Mouse (Mus musculus): ENCODE results near the gene Ell2. TPM values are rescaled to one million over a fixed set of nuclear protein-coding genes. Genes with fewer than 3 reads are reported as not detected.

Ell2 gene
- polyA plus RNA-seq, 1 experiment = 41.5 TPM

- Histone ChIP-seq H3K4me1 (ENCODE audit: control insufficient read depth, insufficient read depth, low read length) (no peaks in the 10 kb centered on the region), H3K9me3 (replicated peaks; ENCODE audit: control insufficient read depth, insufficient read depth, low read length, poor library complexity, severe bottlenecking) (peaks cover 3% of the 10 kb centered on the region), H3K27ac (ENCODE audit: insufficient read depth, low read length) (no peak overlapping the region), H3K27me3 (ENCODE audit: control insufficient read depth, insufficient read depth, low read length, poor library complexity, severe bottlenecking) (no peaks in the 10 kb centered on the region), H3K4me3 (ENCODE audit: low read depth, low read length) (no peak overlapping the region), H3K36me3 (ENCODE audit: control insufficient read depth, insufficient read depth, low read length, poor library complexity, severe bottlenecking) (peaks cover 5% of the 10 kb centered on the region; the same call in 1 of the 2 replicates), H3K9ac (ENCODE audit: low read depth, poor library complexity, severe bottlenecking) (no peak overlapping the region)
- no peak for TF ChIP-seq CTCF (IDR thresholded peaks at IDR 0.05; ENCODE audit: low read depth, low read length)
- TF ChIP-seq POLR2A (IDR thresholded peaks at IDR 0.05; ENCODE audit: insufficient read depth, low read length) = no peak
Observed at GRCm38 (mm10) chr13:75729834-75730233, 23.3 kb downstream of the Ell2 start.

GRCm38 (mm10) chr13:75730717-75731116 is 24.2 kb downstream of the Ell2 start:
- Histone ChIP-seq H3K27ac (ENCODE audit: insufficient read depth, low read length) (no peak overlapping the region), H3K4me3 (ENCODE audit: low read depth, low read length) (no peak overlapping the region), H3K4me1 (ENCODE audit: control insufficient read depth, insufficient read depth, low read length) (no peaks in the 10 kb centered on the region), H3K36me3 (ENCODE audit: control insufficient read depth, insufficient read depth, low read length, poor library complexity, severe bottlenecking) (peaks cover 5% of the 10 kb centered on the region; the same call in 1 of the 2 replicates), H3K27me3 (ENCODE audit: control insufficient read depth, insufficient read depth, low read length, poor library complexity, severe bottlenecking) (no peaks in the 10 kb centered on the region), H3K9ac (ENCODE audit: low read depth, poor library complexity, severe bottlenecking) (no peak overlapping the region), H3K9me3 (replicated peaks; ENCODE audit: control insufficient read depth, insufficient read depth, low read length, poor library complexity, severe bottlenecking) (peaks cover 3% of the 10 kb centered on the region)
- TF ChIP-seq EP300 (IDR thresholded peaks at IDR 0.05; ENCODE audit: insufficient read depth, low read depth, low read length) (no peak), POLR2A (IDR thresholded peaks at IDR 0.05; ENCODE audit: insufficient read depth, low read length) (no peak), CTCF (IDR thresholded peaks at IDR 0.05; ENCODE audit: low read depth, low read length) (no peak)

- no peak overlapping the region for H3K4me3 ChIP-seq (ENCODE audit: low read depth, low read length)
- no peak overlapping the region for H3K9ac ChIP-seq (ENCODE audit: low read depth, poor library complexity, severe bottlenecking)
- H3K27me3 ChIP-seq (ENCODE audit: control insufficient read depth, insufficient read depth, low read length, poor library complexity, severe bottlenecking) = no peaks in the 10 kb centered on the region
- peaks cover 5% of the 10 kb centered on the region; the same call in 1 of the 2 replicates for H3K36me3 ChIP-seq (ENCODE audit: control insufficient read depth, insufficient read depth, low read length, poor library complexity, severe bottlenecking)
- H3K4me1 ChIP-seq (ENCODE audit: control insufficient read depth, insufficient read depth, low read length) = no peaks in the 10 kb centered on the region
- H3K9me3 ChIP-seq (replicated peaks; ENCODE audit: control insufficient read depth, insufficient read depth, low read length, poor library complexity, severe bottlenecking) = no peaks in the 10 kb centered on the region; the same call in 1 of the 2 replicates
- no peak overlapping the region for H3K27ac ChIP-seq (ENCODE audit: insufficient read depth, low read length)
- no peak for TF ChIP-seq CTCF (IDR thresholded peaks at IDR 0.05; ENCODE audit: low read depth, low read length)
- TF ChIP-seq POLR2A (IDR thresholded peaks at IDR 0.05; ENCODE audit: insufficient read depth, low read length) = no peak
- no peak for TF ChIP-seq EP300 (IDR thresholded peaks at IDR 0.05; ENCODE audit: insufficient read depth, low read depth, low read length)
Observed at GRCm38 (mm10) chr13:75733594-75734161, 27.1 kb downstream of the Ell2 start.

GRCm38 (mm10) chr13:75734231-75734630 is 27.7 kb downstream of the Ell2 start:
- H3K27ac ChIP-seq (ENCODE audit: insufficient read depth, low read length) = no peak overlapping the region
- H3K9me3 ChIP-seq (replicated peaks; ENCODE audit: control insufficient read depth, insufficient read depth, low read length, poor library complexity, severe bottlenecking) = no peaks in the 10 kb centered on the region
- H3K36me3 ChIP-seq (ENCODE audit: control insufficient read depth, insufficient read depth, low read length, poor library complexity, severe bottlenecking) = peaks cover 5% of the 10 kb centered on the region; the same call in 1 of the 2 replicates
- TF ChIP-seq CTCF (IDR thresholded peaks at IDR 0.05; ENCODE audit: low read depth, low read length) (no peak), POLR2A (IDR thresholded peaks at IDR 0.05; ENCODE audit: insufficient read depth, low read length) (no peak), EP300 (IDR thresholded peaks at IDR 0.05; ENCODE audit: insufficient read depth, low read depth, low read length) (no peak)
- H3K9ac ChIP-seq (ENCODE audit: low read depth, poor library complexity, severe bottlenecking) = no peak overlapping the region
- no peaks in the 10 kb centered on the region for H3K27me3 ChIP-seq (ENCODE audit: control insufficient read depth, insufficient read depth, low read length, poor library complexity, severe bottlenecking)
- H3K4me3 ChIP-seq (ENCODE audit: low read depth, low read length) = no peak overlapping the region
- no peaks in the 10 kb centered on the region for H3K4me1 ChIP-seq (ENCODE audit: control insufficient read depth, insufficient read depth, low read length)

- Histone ChIP-seq H3K9ac (ENCODE audit: low read depth, poor library complexity, severe bottlenecking) (no peak overlapping the region), H3K27ac (ENCODE audit: insufficient read depth, low read length) (no peak overlapping the region), H3K9me3 (replicated peaks; ENCODE audit: control insufficient read depth, insufficient read depth, low read length, poor library complexity, severe bottlenecking) (no peaks in the 10 kb centered on the region), H3K4me1 (ENCODE audit: control insufficient read depth, insufficient read depth, low read length) (no peaks in the 10 kb centered on the region), H3K36me3 (ENCODE audit: control insufficient read depth, insufficient read depth, low read length, poor library complexity, severe bottlenecking) (peaks cover 5% of the 10 kb centered on the region; the same call in 1 of the 2 replicates), H3K27me3 (ENCODE audit: control insufficient read depth, insufficient read depth, low read length, poor library complexity, severe bottlenecking) (no peaks in the 10 kb centered on the region), H3K4me3 (ENCODE audit: low read depth, low read length) (no peak overlapping the region)
- TF ChIP-seq POLR2A (IDR thresholded peaks at IDR 0.05; ENCODE audit: insufficient read depth, low read length) (no peak), EP300 (IDR thresholded peaks at IDR 0.05; ENCODE audit: insufficient read depth, low read depth, low read length) (no peak), CTCF (IDR thresholded peaks at IDR 0.05; ENCODE audit: low read depth, low read length) (no peak)
Observed at GRCm38 (mm10) chr13:75735606-75736005, 29.0 kb downstream of the Ell2 start.

GRCm38 (mm10) chr13:75737991-75738390 is 31.4 kb downstream of the Ell2 start:
- TF ChIP-seq CTCF (IDR thresholded peaks at IDR 0.05; ENCODE audit: low read depth, low read length) (no peak), EP300 (IDR thresholded peaks at IDR 0.05; ENCODE audit: insufficient read depth, low read depth, low read length) (no peak), POLR2A (IDR thresholded peaks at IDR 0.05; ENCODE audit: insufficient read depth, low read length) (no peak)
- Histone ChIP-seq H3K36me3 (ENCODE audit: control insufficient read depth, insufficient read depth, low read length, poor library complexity, severe bottlenecking) (no peaks in the 10 kb centered on the region), H3K4me3 (ENCODE audit: low read depth, low read length) (no peak overlapping the region), H3K9me3 (replicated peaks; ENCODE audit: control insufficient read depth, insufficient read depth, low read length, poor library complexity, severe bottlenecking) (no peaks in the 10 kb centered on the region), H3K27ac (ENCODE audit: insufficient read depth, low read length) (no peak overlapping the region), H3K4me1 (ENCODE audit: control insufficient read depth, insufficient read depth, low read length) (no peaks in the 10 kb centered on the region), H3K9ac (ENCODE audit: low read depth, poor library complexity, severe bottlenecking) (no peak overlapping the region), H3K27me3 (ENCODE audit: control insufficient read depth, insufficient read depth, low read length, poor library complexity, severe bottlenecking) (no peaks in the 10 kb centered on the region)
